Mouse (Mus musculus): ENCODE results near the gene Atp6v1c2.

- TF ChIP-seq CTCF (IDR thresholded peaks at IDR 0.05; ENCODE audit: low read depth) (peak; percentile 56), EP300 (optimal IDR thresholded peaks at IDR 0.05) (no peak)
These were observed 42.6 kb upstream of the Atp6v1c2 start for GRCm38 (mm10) chr12:17371589-17372235.

Measured in stomach, postnatal 0 days (tissue).